Mouse (Mus musculus): ENCODE measurements around the gene Tmem206.

GRCm38 (mm10) chr1:191318686-191319085 is 7.0 kb upstream of the Tmem206 start:
- TF ChIP-seq CTCF (IDR thresholded peaks at IDR 0.05; ENCODE audit: extremely low read depth, insufficient read depth, insufficient read length, insufficient replicate concordance) (no peak), POLR2A (IDR thresholded peaks at IDR 0.05; ENCODE audit: low read depth, low read length) (no peak)

Measured in spleen, adult 2 months (tissue).